Mouse (Mus musculus): ENCODE data around the gene Ccdc63. TPM values are rescaled to one million over a fixed set of nuclear protein-coding genes. Genes with fewer than 3 reads are reported as not detected.

Ccdc63 gene
- polyA plus RNA-seq, 1 experiment, result not detected

DNA sequence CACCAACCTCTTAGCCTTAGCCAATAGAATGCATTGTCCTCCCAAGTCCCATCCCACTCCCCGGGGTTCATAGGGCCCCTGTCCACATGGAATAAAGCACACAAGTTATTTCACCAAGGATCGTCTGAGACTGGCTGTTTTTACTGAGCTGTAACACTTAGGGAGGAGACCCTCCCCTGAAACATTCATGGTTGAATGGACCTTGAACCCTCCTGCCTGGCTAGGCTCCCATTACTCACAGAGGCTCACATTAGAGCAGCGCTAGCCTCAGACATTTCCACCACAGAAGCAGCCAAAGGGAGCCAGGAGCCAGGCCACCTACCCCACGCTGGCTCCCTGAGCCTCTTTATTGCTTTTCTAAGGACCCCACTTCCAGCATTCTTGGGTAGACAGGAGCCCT is 63.4 kb downstream of the Ccdc63 start:
- TF ChIP-seq MYOD1 (IDR thresholded peaks at IDR 0.05; ENCODE audit: control insufficient read depth in 1 of 3, insufficient read length in 2 of 3, low read depth in 2 of 3), result no peak
- TF ChIP-seq USF1 (IDR thresholded peaks at IDR 0.05; ENCODE audit: low read depth), result no peak
- no peak for TF ChIP-seq MYOG (IDR thresholded peaks at IDR 0.05; ENCODE audit: control insufficient read depth in 1 of 3, insufficient read depth in 1 of 3, insufficient read length in 2 of 3, low read depth in 2 of 3)
- TF ChIP-seq REST (IDR thresholded peaks at IDR 0.05; ENCODE audit: insufficient read depth, insufficient read length), result no peak
- no peak for TF ChIP-seq POLR2A (IDR thresholded peaks at IDR 0.05; ENCODE audit: insufficient read length, low read depth)
- no peak for TF ChIP-seq SRF (IDR thresholded peaks at IDR 0.05; ENCODE audit: control insufficient read depth, insufficient read length, low read depth)
- Histone ChIP-seq H3ac (ENCODE audit: control insufficient read depth, insufficient read length) (no peak overlapping the region), H3K79me2 (ENCODE audit: control insufficient read depth, insufficient read depth) (no peaks in the 10 kb centered on the region), H3K4me3 (no peak overlapping the region), H3K27me3 (ENCODE audit: control insufficient read depth, insufficient read depth, insufficient read length) (peaks cover 43% of the 10 kb centered on the region), H3K36me3 (ENCODE audit: control insufficient read depth, insufficient read depth) (no peaks in the 10 kb centered on the region), H3K4me2 (ENCODE audit: low read depth) (no peak overlapping the region)

GRCm38 (mm10) chr5:122075736-122076135 is 64.9 kb downstream of the Ccdc63 start:
- TF ChIP-seq USF1 (IDR thresholded peaks at IDR 0.05; ENCODE audit: low read depth), result no peak
- TF ChIP-seq MAX (IDR thresholded peaks at IDR 0.05; ENCODE audit: low read depth), result no peak
- TF ChIP-seq REST (IDR thresholded peaks at IDR 0.05; ENCODE audit: insufficient read depth, insufficient read length), result no peak
- no peak for TF ChIP-seq SRF (IDR thresholded peaks at IDR 0.05; ENCODE audit: control insufficient read depth, insufficient read length, low read depth)
- TF ChIP-seq TCF12 (IDR thresholded peaks at IDR 0.05; ENCODE audit: insufficient read depth, poor library complexity, severe bottlenecking), result no peak
- TF ChIP-seq MYOD1 (IDR thresholded peaks at IDR 0.05; ENCODE audit: control insufficient read depth in 1 of 3, insufficient read length in 2 of 3, low read depth in 2 of 3), result no peak
- TF ChIP-seq E2F4 (IDR thresholded peaks at IDR 0.05; ENCODE audit: insufficient read depth), result no peak
- TF ChIP-seq CEBPB (IDR thresholded peaks at IDR 0.05; ENCODE audit: insufficient read depth, poor library complexity, severe bottlenecking), result no peak
- no peak for TF ChIP-seq POLR2A (IDR thresholded peaks at IDR 0.05; ENCODE audit: insufficient read length, low read depth)
- TF ChIP-seq POLR2AphosphoS2 (IDR thresholded peaks at IDR 0.05; ENCODE audit: insufficient read length, low read depth), result no peak
- no peak for TF ChIP-seq TCF3 (IDR thresholded peaks at IDR 0.05; ENCODE audit: insufficient read length, low read depth)
- no peak for TF ChIP-seq MYOG (IDR thresholded peaks at IDR 0.05; ENCODE audit: control insufficient read depth in 1 of 3, insufficient read depth in 1 of 3, insufficient read length in 2 of 3, low read depth in 2 of 3)
- no peak overlapping the region for H3ac ChIP-seq (ENCODE audit: control insufficient read depth, insufficient read length)
- H3K27me3 ChIP-seq (ENCODE audit: control insufficient read depth, insufficient read depth, insufficient read length), result peaks cover 56% of the 10 kb centered on the region
- no peaks in the 10 kb centered on the region for H3K36me3 ChIP-seq (ENCODE audit: control insufficient read depth, insufficient read depth)
- no peak overlapping the region for H3K4me2 ChIP-seq (ENCODE audit: low read depth)
- no peaks in the 10 kb centered on the region for H3K79me2 ChIP-seq (ENCODE audit: control insufficient read depth, insufficient read depth)
- H3K4me3 ChIP-seq, result no peak overlapping the region

GRCm38 (mm10) chr5:122071997-122072396 is 68.6 kb downstream of the Ccdc63 start:
- Histone ChIP-seq H3K36me3 (ENCODE audit: control insufficient read depth, insufficient read depth) (no peaks in the 10 kb centered on the region), H3K27me3 (ENCODE audit: control insufficient read depth, insufficient read depth, insufficient read length) (peaks cover 74% of the 10 kb centered on the region), H3K79me2 (ENCODE audit: control insufficient read depth, insufficient read depth) (no peaks in the 10 kb centered on the region), H3K4me3 (no peak overlapping the region), H3K4me2 (ENCODE audit: low read depth) (no peak overlapping the region), H3ac (ENCODE audit: control insufficient read depth, insufficient read length) (no peak overlapping the region)
- TF ChIP-seq REST (IDR thresholded peaks at IDR 0.05; ENCODE audit: insufficient read depth, insufficient read length), result no peak
- no peak for TF ChIP-seq TCF12 (IDR thresholded peaks at IDR 0.05; ENCODE audit: insufficient read depth, poor library complexity, severe bottlenecking)
- TF ChIP-seq E2F4 (IDR thresholded peaks at IDR 0.05; ENCODE audit: insufficient read depth), result no peak
- no peak for TF ChIP-seq MYOG (IDR thresholded peaks at IDR 0.05; ENCODE audit: control insufficient read depth in 1 of 3, insufficient read depth in 1 of 3, insufficient read length in 2 of 3, low read depth in 2 of 3)
- no peak for TF ChIP-seq USF1 (IDR thresholded peaks at IDR 0.05; ENCODE audit: low read depth)
- no peak for TF ChIP-seq POLR2AphosphoS2 (IDR thresholded peaks at IDR 0.05; ENCODE audit: insufficient read length, low read depth)
- no peak for TF ChIP-seq CEBPB (IDR thresholded peaks at IDR 0.05; ENCODE audit: insufficient read depth, poor library complexity, severe bottlenecking)
- TF ChIP-seq MYOD1 (IDR thresholded peaks at IDR 0.05; ENCODE audit: control insufficient read depth in 1 of 3, insufficient read length in 2 of 3, low read depth in 2 of 3), result no peak
- no peak for TF ChIP-seq TCF3 (IDR thresholded peaks at IDR 0.05; ENCODE audit: insufficient read length, low read depth)
- TF ChIP-seq POLR2A (IDR thresholded peaks at IDR 0.05; ENCODE audit: insufficient read length, low read depth), result no peak
- no peak for TF ChIP-seq SRF (IDR thresholded peaks at IDR 0.05; ENCODE audit: control insufficient read depth, insufficient read length, low read depth)

DNA sequence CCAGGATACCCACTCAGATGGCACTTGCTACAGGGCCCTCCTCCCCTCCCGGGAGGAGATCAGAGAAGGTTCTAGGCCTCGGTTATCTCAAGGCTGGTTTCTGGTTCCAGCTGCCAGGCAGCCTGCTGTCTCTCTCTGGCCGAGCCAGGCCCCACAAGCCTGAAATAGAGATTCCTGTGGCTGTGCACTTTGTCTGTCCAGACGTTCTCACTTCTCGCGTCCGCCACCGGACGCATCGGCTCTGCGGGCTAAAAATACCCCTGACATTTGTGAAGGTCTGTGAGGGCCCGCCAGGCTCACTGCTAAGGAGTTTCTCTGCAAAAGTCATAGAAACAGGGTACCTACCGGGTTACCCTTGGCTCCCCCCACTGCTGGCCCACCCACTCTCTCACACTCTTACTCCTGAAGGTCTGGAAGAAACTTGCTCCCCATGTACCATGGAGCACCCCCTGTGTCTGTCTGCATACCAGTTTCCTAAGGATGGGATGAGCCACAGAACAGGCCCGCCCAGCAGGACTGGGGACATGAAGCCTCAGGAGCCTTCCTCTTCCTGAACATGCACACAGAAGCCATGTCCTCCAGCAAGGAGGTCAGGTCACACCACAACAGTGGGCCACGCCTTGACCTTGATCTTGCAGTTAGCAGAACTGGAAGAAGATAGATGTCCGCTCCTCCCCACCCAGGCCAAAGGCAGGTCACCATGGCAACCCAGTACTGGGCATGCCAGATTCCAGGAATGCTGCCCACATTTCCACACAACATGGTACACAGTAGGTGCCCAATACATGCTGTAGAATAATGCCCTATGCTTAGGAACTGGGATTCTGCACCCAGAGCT is 69.4 kb downstream of the Ccdc63 start:
- H3K27me3 ChIP-seq (ENCODE audit: control insufficient read depth, insufficient read depth, insufficient read length), result peaks cover 74% of the 10 kb centered on the region
- H3ac ChIP-seq (ENCODE audit: control insufficient read depth, insufficient read length), result no peak overlapping the region
- no peaks in the 10 kb centered on the region for H3K36me3 ChIP-seq (ENCODE audit: control insufficient read depth, insufficient read depth)
- no peak overlapping the region for H3K4me3 ChIP-seq
- TF ChIP-seq MYOD1 (IDR thresholded peaks at IDR 0.05; ENCODE audit: control insufficient read depth in 1 of 3, insufficient read length in 2 of 3, low read depth in 2 of 3) (peak in 2 of 3 experiments; percentile 20 to 67), CEBPB (IDR thresholded peaks at IDR 0.05; ENCODE audit: insufficient read depth, poor library complexity, severe bottlenecking) (no peak), MYOG (IDR thresholded peaks at IDR 0.05; ENCODE audit: control insufficient read depth in 1 of 3, insufficient read depth in 1 of 3, insufficient read length in 2 of 3, low read depth in 2 of 3) (peak in 2 of 3 experiments; percentile 75 to 90)
- H3K79me2 ChIP-seq (ENCODE audit: control insufficient read depth, insufficient read depth), result no peaks in the 10 kb centered on the region
- H3K4me2 ChIP-seq (ENCODE audit: low read depth), result peak overlapping the region; percentile 30

DNA sequence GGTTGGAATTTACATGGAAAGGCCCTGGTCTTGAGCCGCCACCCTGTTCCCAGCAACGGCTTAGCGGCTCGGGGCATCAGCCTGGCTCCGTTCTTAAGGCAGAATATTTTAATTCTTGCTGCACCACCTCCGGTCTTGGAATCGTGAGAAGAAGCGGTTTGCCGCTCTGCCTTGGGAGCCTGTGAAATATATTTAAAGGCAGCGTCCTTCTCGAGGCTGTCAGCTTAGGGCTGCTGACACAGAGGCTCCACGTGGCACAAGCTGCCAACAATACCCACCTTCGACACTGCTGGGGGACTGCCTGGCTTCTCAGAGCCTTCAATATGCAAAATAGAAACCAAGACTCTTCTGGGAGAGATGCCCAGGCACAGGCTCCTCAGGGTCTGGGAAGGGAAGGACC is 72.1 kb downstream of the Ccdc63 start:
- Histone ChIP-seq H3K4me2 (ENCODE audit: low read depth) (no peak overlapping the region), H3K36me3 (ENCODE audit: control insufficient read depth, insufficient read depth) (no peaks in the 10 kb centered on the region), H3K27me3 (ENCODE audit: control insufficient read depth, insufficient read depth, insufficient read length) (peaks cover 86% of the 10 kb centered on the region), H3K79me2 (ENCODE audit: control insufficient read depth, insufficient read depth) (no peaks in the 10 kb centered on the region), H3ac (ENCODE audit: control insufficient read depth, insufficient read length) (no peak overlapping the region), H3K4me3 (no peak overlapping the region)
- TF ChIP-seq TCF12 (IDR thresholded peaks at IDR 0.05; ENCODE audit: insufficient read depth, poor library complexity, severe bottlenecking) (no peak), POLR2AphosphoS2 (IDR thresholded peaks at IDR 0.05; ENCODE audit: insufficient read length, low read depth) (no peak), E2F4 (IDR thresholded peaks at IDR 0.05; ENCODE audit: insufficient read depth) (no peak), TCF3 (IDR thresholded peaks at IDR 0.05; ENCODE audit: insufficient read length, low read depth) (no peak), POLR2A (IDR thresholded peaks at IDR 0.05; ENCODE audit: insufficient read length, low read depth) (no peak), SRF (IDR thresholded peaks at IDR 0.05; ENCODE audit: control insufficient read depth, insufficient read length, low read depth) (no peak), MYOG (IDR thresholded peaks at IDR 0.05; ENCODE audit: control insufficient read depth in 1 of 3, insufficient read depth in 1 of 3, insufficient read length in 2 of 3, low read depth in 2 of 3) (no peak), USF1 (IDR thresholded peaks at IDR 0.05; ENCODE audit: low read depth) (no peak), MAX (IDR thresholded peaks at IDR 0.05; ENCODE audit: low read depth) (no peak), CEBPB (IDR thresholded peaks at IDR 0.05; ENCODE audit: insufficient read depth, poor library complexity, severe bottlenecking) (no peak), REST (IDR thresholded peaks at IDR 0.05; ENCODE audit: insufficient read depth, insufficient read length) (no peak), MYOD1 (IDR thresholded peaks at IDR 0.05; ENCODE audit: control insufficient read depth in 1 of 3, insufficient read length in 2 of 3, low read depth in 2 of 3) (no peak)
